Mouse (Mus musculus) testis, adult 2 months (tissue): ENCODE measurements around the gene Tbc1d24.

Experiments used
- CTCF ChIP-seq: fragments of 200-500 bp; IDR thresholded peaks from 2 replicates; pipeline ENCODE4 v1.5.1; 2012; ENCODE audit warnings: low read depth, mild to moderate bottlenecking, inconsistent platforms, low read length, moderate library complexity; ENCODE audit not compliant: control insufficient read depth, insufficient read depth, insufficient replicate concordance
- POLR2A ChIP-seq: fragments of 200-500 bp; IDR thresholded peaks from 2 replicates; pipeline ENCODE4 v1.6.1; 2012; ENCODE audit warnings: low read depth, mild to moderate bottlenecking, inconsistent platforms, low read length, moderate library complexity; ENCODE audit not compliant: control insufficient read depth

- TF ChIP-seq CTCF (no peak), POLR2A (no peak)
These were observed 18.2 kb upstream of the Tbc1d24 start for GRCm38 (mm10) chr17:24223513-24223912.
